Mouse (Mus musculus) intestine, embryonic 15.5 days (tissue): ENCODE results near the gene Thsd4. TPM values are rescaled to one million over a fixed set of nuclear protein-coding genes. Genes with fewer than 3 reads are reported as not detected.
"Not testable (repeated sequence)": the region's sequence is repeated elsewhere in the genome, so short reads cannot be mapped to it uniquely, and the experiment has no call there.

Experiments
- ATAC-seq: fragments of 200-750 bp; cut with Nextera tagmentation; 2 replicates; pipeline ENCODE4 v1.8.0; 2017; ENCODE audit warnings: moderate TSS enrichment, moderate library complexity
- H3K27ac ChIP-seq: fragments of 300-500 bp; sonication (generic); 2 replicates; pipeline ENCODE4 v1.5.1; 2015; ENCODE audit warnings: mild to moderate bottlenecking, inconsistent platforms
- H3K27me3 ChIP-seq: fragments of 300-500 bp; sonication (generic); replicated peaks from 2 replicates; pipeline ENCODE4 v1.6.1; 2015; ENCODE audit warnings: inconsistent platforms
- H3K36me3 ChIP-seq: fragments of 300-500 bp; sonication (generic); 2 replicates; pipeline ENCODE4 v1.6.1; 2015; ENCODE audit warnings: inconsistent platforms
- H3K4me1 ChIP-seq: fragments of 300-500 bp; sonication (generic); replicated peaks from 2 replicates; pipeline ENCODE4 v1.6.1; 2015; ENCODE audit warnings: inconsistent platforms
- H3K4me2 ChIP-seq: fragments of 300-500 bp; sonication (generic); replicated peaks from 2 replicates; pipeline ENCODE4 v1.6.1; 2015; ENCODE audit warnings: mild to moderate bottlenecking, inconsistent platforms
- H3K4me3 ChIP-seq: fragments of 300-500 bp; sonication (generic); replicated peaks from 2 replicates; pipeline ENCODE4 v1.5.1; 2015; ENCODE audit warnings: inconsistent platforms
- H3K9ac ChIP-seq: fragments of 300-500 bp; sonication (generic); 2 replicates; pipeline ENCODE4 v1.6.1; 2015; ENCODE audit warnings: inconsistent platforms
- H3K9me3 ChIP-seq: fragments of 300-500 bp; sonication (generic); 2 replicates; pipeline ENCODE4 v1.6.1; 2016; ENCODE audit warnings: inconsistent platforms
- WGBS: fragments of 180-500 bp; shearing (Covaris S2); methylation state at CpG from one replicate; pipeline ENCODE4 v1.1.7; 2015; 5-methylcytosine and 5-hydroxymethylcytosine counted together
- polyA plus RNA-seq: library from polyadenylated mRNA; unstranded; fragments of >200 nt; fragmentation: Nextera tagmentation; extraction: Ambion mirVana; gene quantifications from 2 replicates; pipeline ENCODE4 v1.2.1, GENCODE M21; 2015

Thsd4 gene
- polyA plus RNA-seq, 1 experiment from 2014 or later = 23.2 TPM

DNA sequence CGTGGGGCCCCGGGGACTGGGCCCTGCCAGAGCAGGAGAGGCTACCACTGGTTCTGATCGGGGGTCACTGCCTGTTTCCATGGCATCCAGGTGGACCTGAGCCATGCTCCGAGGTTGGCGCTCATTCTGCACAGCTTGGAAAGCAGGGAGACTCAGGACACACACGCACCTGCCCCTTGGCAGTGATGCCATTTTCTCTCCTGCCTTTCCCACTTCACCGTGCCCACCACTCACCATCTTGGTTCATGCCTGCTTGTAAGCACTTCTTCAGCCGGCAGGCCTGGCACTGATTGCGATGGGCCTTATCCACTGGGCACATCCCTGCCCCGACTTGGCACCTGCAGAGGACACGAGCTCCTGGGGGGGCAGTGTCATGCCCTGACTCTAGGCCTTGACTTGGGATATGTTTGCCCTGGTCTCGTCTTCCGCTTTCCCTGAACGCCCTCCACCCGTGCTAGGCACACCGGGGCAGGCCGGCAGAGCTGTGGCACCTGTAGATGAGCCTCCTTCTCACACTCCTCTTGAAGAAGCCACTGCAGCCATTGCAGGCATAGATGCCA is 573.1 kb downstream of the Thsd4 start:
- no peak overlapping the region for H3K9ac ChIP-seq
- 87% methylated on average over 17 of the region's 17 CpGs for WGBS
- H3K4me1 ChIP-seq = peaks cover 18% of the 10 kb centered on the region
- H3K36me3 ChIP-seq = no peaks in the 10 kb centered on the region
- no peaks in the 10 kb centered on the region for H3K9me3 ChIP-seq
- H3K4me2 ChIP-seq = peak overlapping the region; percentile 37
- no peak overlapping the region for H3K4me3 ChIP-seq
- ATAC-seq = no peak
- no peaks in the 10 kb centered on the region for H3K27me3 ChIP-seq
- peak overlapping the region; percentile 48 for H3K27ac ChIP-seq

- H3K4me2 ChIP-seq = peak overlapping the region; percentile 37
- H3K27ac ChIP-seq = peak overlapping the region; percentile 48; the same call in 1 of the 2 replicates
- WGBS = 49% methylated on average over 8 of the region's 8 CpGs
Measured at GRCm38 (mm10) chr9:59948226-59948625, 573.6 kb downstream of the Thsd4 start.

GRCm38 (mm10) chr9:59947271-59947670 is 574.6 kb downstream of the Thsd4 start:
- Histone ChIP-seq H3K4me1 (peaks cover 13% of the 10 kb centered on the region), H3K36me3 (no peaks in the 10 kb centered on the region), H3K9ac (no peak overlapping the region), H3K9me3 (no peaks in the 10 kb centered on the region), H3K27ac (peak overlapping the region; percentile 22; the same call in 1 of the 2 replicates), H3K4me3 (no peak overlapping the region), H3K27me3 (no peaks in the 10 kb centered on the region), H3K4me2 (peak overlapping the region; percentile 11; the same call in 1 of the 2 replicates)
- 79% methylated on average over 8 of the region's 8 CpGs for WGBS
- no peak for ATAC-seq

More at GRCm38 (mm10) chr9:59948226-59948625, 573.6 kb downstream of the Thsd4 start:
- ATAC-seq = no peak
- Histone ChIP-seq H3K36me3 (no peaks in the 10 kb centered on the region), H3K9me3 (no peaks in the 10 kb centered on the region), H3K9ac (no peak overlapping the region), H3K27me3 (no peaks in the 10 kb centered on the region), H3K4me3 (peak overlapping the region; percentile 11; the same call in 1 of the 2 replicates), H3K4me1 (peaks cover 13% of the 10 kb centered on the region)

DNA sequence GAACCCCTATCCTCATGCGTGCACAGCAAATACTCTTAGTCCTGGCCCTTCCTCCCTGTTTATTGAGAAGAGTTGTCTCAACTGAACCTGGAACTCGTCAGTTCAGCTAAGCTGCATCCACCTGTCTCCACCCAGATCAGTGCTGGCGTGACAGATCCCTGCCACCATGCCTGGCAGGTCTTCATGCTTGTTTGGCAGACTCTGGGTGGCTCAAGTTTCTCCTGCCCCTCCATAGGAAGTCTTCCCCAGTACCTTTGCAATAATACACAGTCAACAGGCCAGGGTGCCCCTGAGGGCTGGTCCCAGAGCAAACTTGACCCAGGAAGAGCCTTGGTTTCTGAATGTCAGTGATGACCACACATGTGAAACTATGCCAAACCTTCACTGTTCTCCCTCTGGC is 576.6 kb downstream of the Thsd4 start:
- H3K4me2 ChIP-seq = no peak overlapping the region
- no peak overlapping the region for H3K9ac ChIP-seq
- no peaks in the 10 kb centered on the region for H3K36me3 ChIP-seq
- H3K9me3 ChIP-seq = no peaks in the 10 kb centered on the region
- H3K27ac ChIP-seq = no peak overlapping the region
- no peak overlapping the region for H3K4me3 ChIP-seq
- no peak for ATAC-seq
- 74% methylated on average over 3 of the region's 3 CpGs for WGBS
- no peaks in the 10 kb centered on the region for H3K27me3 ChIP-seq
- peaks cover 17% of the 10 kb centered on the region for H3K4me1 ChIP-seq

DNA sequence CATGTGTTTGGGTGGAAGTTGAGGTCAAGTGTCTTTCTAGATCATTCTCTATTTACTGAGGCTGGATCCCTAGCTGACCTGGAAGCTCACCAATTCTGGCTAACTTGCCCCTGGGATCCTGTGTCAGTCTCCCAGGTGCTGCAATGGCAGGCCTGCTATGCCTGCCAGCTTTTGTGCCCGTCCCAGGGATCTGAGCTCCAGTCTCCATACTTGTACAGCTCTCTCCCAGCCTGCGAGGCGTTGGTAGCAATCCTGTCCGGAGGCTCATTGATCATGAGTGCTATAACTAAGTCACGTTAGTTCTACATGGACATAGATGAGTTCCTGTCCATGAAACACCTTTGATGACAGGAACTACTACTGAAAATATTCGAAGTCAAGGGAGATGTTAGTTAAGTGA is 578.0 kb downstream of the Thsd4 start:
- ATAC-seq = no peak
- no peak overlapping the region for H3K4me3 ChIP-seq
- 91% methylated on average over 6 of the region's 6 CpGs for whole genome bisulfite sequencing
- H3K36me3 ChIP-seq = no peaks in the 10 kb centered on the region
- H3K27me3 ChIP-seq = no peaks in the 10 kb centered on the region
- no peak overlapping the region for H3K27ac ChIP-seq
- no peak overlapping the region for H3K4me2 ChIP-seq
- H3K4me1 ChIP-seq = peaks cover 16% of the 10 kb centered on the region
- H3K9ac ChIP-seq = no peak overlapping the region
- no peaks in the 10 kb centered on the region for H3K9me3 ChIP-seq

GRCm38 (mm10) chr9:59942501-59943085 is 579.3 kb downstream of the Thsd4 start:
- Histone ChIP-seq H3K27ac (peak overlapping the region; percentile 20; the same call in 1 of the 2 replicates), H3K4me3 (no peak overlapping the region), H3K4me2 (no peak overlapping the region), H3K4me1 (peaks cover 10% of the 10 kb centered on the region), H3K36me3 (no peaks in the 10 kb centered on the region), H3K9ac (no peak overlapping the region), H3K27me3 (no peaks in the 10 kb centered on the region), H3K9me3 (no peaks in the 10 kb centered on the region)
- 31% methylated on average over 5 of the region's 5 CpGs for WGBS
- peak; percentile 88 for ATAC-seq

GRCm38 (mm10) chr9:59941885-59942350 is 579.9 kb downstream of the Thsd4 start:
- peak overlapping the region; percentile 39 for H3K4me2 ChIP-seq
- 0 out of 2 replicates have a peak, but pooled peaks have one; percentile 32 for ATAC-seq
- H3K4me1 ChIP-seq = peaks cover 10% of the 10 kb centered on the region; the same call in 1 of the 2 replicates
- no peaks in the 10 kb centered on the region for H3K27me3 ChIP-seq
- no peak overlapping the region for H3K4me3 ChIP-seq
- H3K27ac ChIP-seq = peak overlapping the region; percentile 57
- H3K36me3 ChIP-seq = no peaks in the 10 kb centered on the region
- no peaks in the 10 kb centered on the region for H3K9me3 ChIP-seq
- no peak overlapping the region for H3K9ac ChIP-seq
- WGBS = 36% methylated on average over 9 of the region's 9 CpGs

- Histone ChIP-seq H3K4me1 (peaks cover 10% of the 10 kb centered on the region; the same call in 1 of the 2 replicates), H3K4me2 (0 out of 2 replicates have a peak overlapping the region, but pooled peaks have one; percentile 26), H3K9ac (no peak overlapping the region), H3K4me3 (no peak overlapping the region), H3K9me3 (no peaks in the 10 kb centered on the region), H3K27me3 (no peaks in the 10 kb centered on the region), H3K36me3 (no peaks in the 10 kb centered on the region), H3K27ac (peak overlapping the region; percentile 57)
- WGBS = 62% methylated on average over 11 of the region's 12 CpGs
- ATAC-seq = no peak
Measured at GRCm38 (mm10) chr9:59940913-59941884, 580.6 kb downstream of the Thsd4 start.

- Histone ChIP-seq H3K4me1 (peaks cover 10% of the 10 kb centered on the region; the same call in 1 of the 2 replicates), H3K27ac (no peak overlapping the region), H3K27me3 (no peaks in the 10 kb centered on the region), H3K9ac (no peak overlapping the region), H3K4me3 (0 out of 2 replicates have a peak overlapping the region, but pooled peaks have one; percentile 2), H3K36me3 (no peaks in the 10 kb centered on the region), H3K9me3 (no peaks in the 10 kb centered on the region), H3K4me2 (peak overlapping the region; percentile 26)
- ATAC-seq = no peak
- WGBS = 59% methylated on average over 2 of the region's 2 CpGs
Measured at GRCm38 (mm10) chr9:59939691-59940090, 582.2 kb downstream of the Thsd4 start.

DNA sequence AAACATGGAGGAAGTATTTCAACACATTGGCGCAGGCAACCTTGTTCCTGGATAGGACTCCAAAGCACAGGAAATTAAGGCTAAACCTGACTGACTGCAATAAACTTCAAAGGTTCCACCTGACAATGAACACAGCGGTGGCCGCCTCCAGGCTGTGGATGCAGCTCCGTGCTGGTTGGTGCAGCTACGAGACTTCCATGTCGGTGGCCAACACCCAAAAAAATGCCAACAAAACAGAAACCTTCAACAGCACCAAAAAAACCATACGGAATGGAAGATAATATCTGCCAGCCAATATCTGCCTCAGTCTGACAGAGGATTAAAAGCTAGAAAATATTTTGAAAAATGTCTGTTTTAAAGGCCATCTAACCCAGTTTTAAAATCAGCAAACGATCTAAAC is 583.3 kb downstream of the Thsd4 start:
- 83% methylated on average over 8 of the region's 8 CpGs for WGBS
- Histone ChIP-seq H3K9ac (no peak overlapping the region), H3K27ac (no peak overlapping the region), H3K4me3 (no peak overlapping the region), H3K36me3 (no peaks in the 10 kb centered on the region), H3K9me3 (no peaks in the 10 kb centered on the region), H3K4me1 (0 out of 2 replicates have a peak, but pooled peaks cover 6% of the 10 kb centered on the region), H3K27me3 (no peaks in the 10 kb centered on the region), H3K4me2 (no peak overlapping the region)
- no peak for ATAC-seq

GRCm38 (mm10) chr9:59935866-59936265 is 586.0 kb downstream of the Thsd4 start:
- WGBS = 70% methylated on average over 8 of the region's 8 CpGs
- not testable (repeated sequence) for H3K4me3 ChIP-seq, H3K27ac ChIP-seq, H3K4me2 ChIP-seq, H3K27me3 ChIP-seq, H3K9ac ChIP-seq, H3K9me3 ChIP-seq, H3K4me1 ChIP-seq, H3K36me3 ChIP-seq, ATAC-seq

DNA sequence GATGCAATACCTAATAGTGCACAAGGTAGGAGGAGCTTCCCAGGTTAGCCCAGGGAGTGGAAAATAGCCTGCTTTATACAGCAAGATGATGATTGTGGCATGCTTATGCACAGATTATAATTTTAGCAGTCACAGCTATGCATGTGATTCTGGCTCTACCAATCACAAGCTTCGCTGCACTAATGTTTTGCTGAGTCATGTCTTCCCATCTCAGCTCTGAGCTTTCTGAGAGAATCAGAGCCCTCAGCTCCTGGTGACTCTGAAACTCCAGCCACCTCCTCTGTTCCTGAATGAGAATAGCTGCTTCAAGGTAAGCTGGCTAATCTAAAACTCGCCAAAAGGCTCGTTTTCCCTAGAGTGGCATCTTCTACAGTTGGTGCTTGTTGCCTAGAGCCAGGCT is 591.6 kb downstream of the Thsd4 start:
- Histone ChIP-seq H3K4me3 (no peak overlapping the region), H3K36me3 (no peaks in the 10 kb centered on the region), H3K27ac (no peak overlapping the region), H3K27me3 (no peaks in the 10 kb centered on the region), H3K9ac (no peak overlapping the region), H3K4me2 (no peak overlapping the region), H3K4me1 (no peaks in the 10 kb centered on the region), H3K9me3 (no peaks in the 10 kb centered on the region)
- WGBS = 73% methylated on average over 3 of the region's 3 CpGs
- no peak for ATAC-seq
